Mouse (Mus musculus) ovary, adult 10 weeks (tissue): ENCODE data around the gene Prex1. TPM values are rescaled to one million over a fixed set of nuclear protein-coding genes. Genes with fewer than 3 reads are reported as not detected.

Experiments used
- polyA plus RNA-seq: library from polyadenylated mRNA; stranded (reverse); fragments of 350-450 nt; fragmentation: Illumina TruSeq; extraction: RNeasy Lipid Tissue Mini Kit (QIAGEN cat#74804); gene quantifications from one replicate; pipeline ENCODE4 v1.2.3, GENCODE M21; 2014

Prex1 gene
- polyA plus RNA-seq: 2.4 TPM

DNA sequence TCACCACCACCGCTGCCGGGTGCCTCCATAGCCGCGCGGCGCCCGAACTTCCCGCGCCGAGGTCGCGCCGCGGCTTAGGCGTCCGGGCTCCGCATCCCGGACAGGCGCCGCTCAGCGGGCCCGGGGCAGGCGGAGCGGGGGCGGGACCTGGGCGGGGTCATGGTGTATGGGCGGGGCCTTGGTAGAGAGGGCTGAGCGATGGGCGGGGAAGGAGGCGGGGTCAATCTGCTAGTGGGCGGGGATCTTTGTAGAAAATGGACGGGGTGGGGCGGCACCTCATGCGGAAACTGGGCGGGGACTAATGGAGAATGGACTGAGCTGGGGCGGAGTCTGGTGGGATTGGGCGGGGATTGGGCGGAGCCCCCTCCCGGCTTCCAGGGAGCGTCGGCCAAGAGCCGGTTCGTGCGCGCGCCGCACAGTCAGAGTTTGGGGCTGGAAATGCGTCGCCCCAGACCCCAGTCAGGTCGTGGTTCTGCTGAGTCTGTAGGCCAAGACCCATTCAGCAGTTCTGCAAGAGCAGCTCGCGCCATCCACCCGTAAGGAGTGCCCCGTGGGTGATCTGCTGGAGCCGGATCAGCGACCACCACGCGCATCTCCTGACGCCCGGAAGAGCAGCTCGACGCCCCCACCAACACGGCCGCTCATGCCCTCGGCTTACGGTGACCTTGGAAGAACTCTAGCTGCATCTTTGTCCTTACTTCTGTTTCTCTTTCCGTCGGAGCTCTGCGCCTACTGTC lies at the start of gene Prex1:
TSS of gene Prex1 (minus strand) at position 143 of the 737 bp plus-strand sequence.

Other genes with a start within 250 kb of the Prex1 start
- 0.91 TPM for gene Trp53rkb, start 78.7 kb upstream of the Prex1 start, polyA plus RNA-seq
- gene Arfgef2, start 91.8 kb upstream of the Prex1 start, polyA plus RNA-seq: 8.6 TPM
- 479 TPM for gene Cse1l, start 192.2 kb upstream of the Prex1 start, polyA plus RNA-seq